Mouse (Mus musculus) WW6 (cell line): ENCODE results near the gene Ssh2.
"Not testable (repeated sequence)": the region's sequence is repeated elsewhere in the genome, so short reads cannot be mapped to it uniquely, and the experiment has no call there.

Source experiments
- DNase-seq: peaks from one replicate; pipeline ENCODE4 v3.0.0-alpha.2; 2013; ENCODE audit warnings: low read depth, low spot score

The Ssh2 gene

GRCm38 (mm10) chr11:77230765-77231164 is 14.7 kb downstream of the Ssh2 start:
- no peak for DNase-seq

DNA sequence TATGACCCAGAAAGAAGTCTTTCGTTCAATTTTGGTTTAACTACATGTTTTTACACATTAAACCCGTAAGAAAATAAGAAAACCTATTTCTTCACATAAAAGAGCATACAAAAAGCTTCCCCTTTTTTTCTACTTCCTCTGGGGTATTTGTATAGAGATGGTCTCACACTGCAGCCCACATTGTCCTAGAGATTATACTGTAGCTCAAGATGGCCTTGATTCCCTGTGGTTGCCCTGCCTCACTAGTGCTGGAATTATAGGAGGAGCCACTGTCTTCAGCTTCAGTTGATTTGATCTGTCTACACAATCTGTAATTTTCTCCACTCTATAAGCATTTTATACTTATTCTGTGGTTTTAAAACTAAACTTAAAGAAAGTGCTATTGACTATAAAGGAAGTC is 15.4 kb downstream of the Ssh2 start:
- no peak for DNase-seq

- no peak for DNase-seq
Observed at GRCm38 (mm10) chr11:77235267-77235666, 19.2 kb downstream of the Ssh2 start.

- DNase-seq: no peak
Observed at GRCm38 (mm10) chr11:77239658-77240345, 23.7 kb downstream of the Ssh2 start.

GRCm38 (mm10) chr11:77240466-77241246 is 24.6 kb downstream of the Ssh2 start:
- no peak for DNase-seq

GRCm38 (mm10) chr11:77242912-77243311 is 26.8 kb downstream of the Ssh2 start:
- DNase-seq: no peak

DNA sequence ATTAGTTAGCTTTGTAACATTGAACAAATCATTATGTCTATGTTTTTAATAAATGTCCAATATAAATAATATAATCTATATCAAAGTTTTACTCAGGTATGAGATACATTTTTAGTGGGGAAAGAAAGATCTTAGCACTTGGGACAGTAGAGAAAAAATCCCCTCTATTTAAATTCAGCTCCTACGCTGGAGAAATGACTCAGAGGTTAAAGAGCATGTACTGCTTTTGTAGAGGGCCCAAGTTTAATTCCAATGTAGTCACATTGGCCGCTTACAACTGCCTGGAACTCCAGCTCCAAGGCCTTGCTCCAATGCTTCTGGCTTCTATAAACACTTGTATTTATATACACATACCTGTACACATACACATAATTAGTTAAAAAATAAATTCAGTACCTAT is 36.7 kb downstream of the Ssh2 start:
- DNase-seq: no peak

GRCm38 (mm10) chr11:77259441-77259840 is 43.4 kb downstream of the Ssh2 start:
- DNase-seq: no peak

GRCm38 (mm10) chr11:77267401-77267800 is 51.3 kb downstream of the Ssh2 start:
- no peak for DNase-seq

- no peak for DNase-seq
Observed at GRCm38 (mm10) chr11:77276000-77276399, 59.9 kb downstream of the Ssh2 start.

- not testable (repeated sequence) for DNase-seq
Observed at GRCm38 (mm10) chr11:77278538-77278937, 62.5 kb downstream of the Ssh2 start.

- DNase-seq: no peak
Observed at GRCm38 (mm10) chr11:77280219-77280618, 64.1 kb downstream of the Ssh2 start.

GRCm38 (mm10) chr11:77291447-77291846 is 75.4 kb downstream of the Ssh2 start:
- DNase-seq: no peak

DNA sequence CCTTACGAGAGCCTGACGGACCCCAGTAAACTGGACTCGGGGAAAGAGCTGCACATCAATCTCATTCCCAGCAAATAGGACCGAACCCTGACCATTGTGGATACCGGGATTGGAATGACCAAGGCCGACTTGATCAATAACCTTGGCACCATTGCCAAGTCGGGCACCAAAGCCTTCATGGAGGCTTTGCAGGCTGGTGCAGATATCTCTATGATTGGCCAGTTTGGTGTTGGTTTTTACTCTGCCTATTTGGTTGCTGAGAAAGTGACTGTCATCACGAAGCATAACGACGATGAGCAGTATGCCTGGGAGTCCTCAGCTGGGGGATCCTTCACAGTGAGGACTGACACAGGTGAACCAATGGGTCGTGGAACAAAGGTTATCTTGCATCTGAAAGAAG is 77.6 kb downstream of the Ssh2 start:
- not testable (repeated sequence) for DNase-seq

- DNase-seq: no peak
Observed at GRCm38 (mm10) chr11:77297246-77297645, 81.2 kb downstream of the Ssh2 start.

DNA sequence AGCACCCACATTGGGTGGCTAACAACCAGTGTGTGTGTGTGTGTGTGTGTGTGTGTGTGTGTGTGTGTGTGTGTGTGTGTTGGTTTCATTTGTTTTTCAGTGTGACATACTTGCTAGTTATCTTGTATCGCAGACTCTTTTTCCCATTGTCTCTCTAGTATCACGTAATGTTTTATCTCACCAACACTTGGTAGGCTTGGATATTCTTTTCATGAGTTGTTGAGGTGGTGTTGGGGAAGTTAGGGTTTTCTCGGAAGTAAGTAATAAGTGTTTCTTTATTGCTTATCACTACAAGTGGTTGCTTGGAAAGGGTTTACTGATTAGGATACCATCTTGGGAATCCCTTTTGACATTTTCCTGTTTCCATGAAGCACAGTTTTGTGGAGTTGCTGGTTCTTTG is 91.1 kb downstream of the Ssh2 start:
- no peak for DNase-seq

DNA sequence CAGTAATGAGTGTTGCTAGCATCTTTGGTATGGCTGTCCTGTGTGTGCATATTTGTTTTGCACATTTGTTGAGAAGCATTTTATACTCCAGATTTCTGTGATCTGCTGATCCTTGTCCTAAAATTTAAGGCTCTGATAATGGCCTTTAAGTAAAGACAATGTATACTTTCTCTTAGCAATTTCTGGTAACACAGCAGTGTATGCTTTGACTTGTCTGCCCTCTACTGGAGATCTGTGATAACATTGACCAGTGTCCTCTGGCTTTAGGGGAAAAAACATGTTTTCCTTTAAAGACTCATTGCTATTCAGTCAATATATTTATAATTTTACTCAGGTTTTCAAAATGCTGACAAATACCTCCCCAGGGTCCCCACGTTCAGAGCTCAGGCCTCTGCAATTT is 92.4 kb downstream of the Ssh2 start:
- no peak for DNase-seq

GRCm38 (mm10) chr11:77317721-77318477 is 101.8 kb downstream of the Ssh2 start:
- DNase-seq: no peak

DNA sequence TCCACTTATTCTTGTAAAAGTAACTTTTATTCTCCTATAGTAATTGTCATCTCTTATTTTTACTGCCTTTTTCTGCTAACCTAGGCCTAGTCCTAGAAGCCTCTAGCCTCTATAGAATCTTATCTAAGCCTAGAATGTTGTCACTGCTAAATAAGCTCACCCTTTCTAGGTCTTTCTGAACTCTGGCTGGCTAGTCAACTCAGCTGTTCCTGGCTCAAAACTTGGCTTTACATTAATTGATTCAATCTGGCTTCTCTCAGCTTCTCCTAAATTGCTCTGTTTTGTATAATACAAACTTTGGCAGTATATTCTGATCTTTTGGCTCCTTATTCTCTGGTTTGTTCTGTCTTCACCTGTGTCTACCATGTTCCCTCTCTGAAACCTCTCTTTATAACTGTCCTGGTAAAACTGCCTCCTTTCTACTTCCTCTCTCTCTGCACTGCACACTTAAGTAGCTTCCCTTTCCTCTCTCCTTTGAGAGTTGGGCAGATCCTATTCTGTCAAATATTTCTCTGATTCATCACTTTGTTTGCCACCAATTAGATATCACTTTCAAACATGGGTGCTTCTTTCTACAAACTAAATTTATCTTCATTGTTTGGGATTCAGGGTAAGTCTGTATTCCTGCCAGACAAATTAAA is 102.5 kb downstream of the Ssh2 start:
- no peak for DNase-seq

- DNase-seq: no peak
Observed at GRCm38 (mm10) chr11:77321214-77321613, 105.1 kb downstream of the Ssh2 start.

- DNase-seq: no peak
Observed at GRCm38 (mm10) chr11:77330529-77330928, 114.4 kb downstream of the Ssh2 start.

GRCm38 (mm10) chr11:77347273-77347672 is 131.2 kb downstream of the Ssh2 start:
- no peak for DNase-seq
